Mouse (Mus musculus): ENCODE measurements around the gene Xpnpep1. TPM values are rescaled to one million over a fixed set of nuclear protein-coding genes. Genes with fewer than 3 reads are reported as not detected.

Xpnpep1 gene
- polyA plus RNA-seq, 1 experiment from 2014 or later: 132 TPM

- H3K4me1 ChIP-seq (replicated peaks; ENCODE audit: control insufficient read depth, insufficient read depth, low read length): peaks cover 16% of the 10 kb centered on the region
- no peak overlapping the region for H3K27ac ChIP-seq (ENCODE audit: low read length)
- H3K36me3 ChIP-seq (ENCODE audit: control insufficient read depth, insufficient read depth): peaks cover 8% of the 10 kb centered on the region
- no peak overlapping the region for H3K4me3 ChIP-seq (replicated peaks; ENCODE audit: low read length)
- H3K9me3 ChIP-seq (ENCODE audit: control insufficient read depth, low read length): no peaks in the 10 kb centered on the region
- no peak for ATAC-seq
- 66% methylated on average over 5 of the region's 5 CpGs for WGBS
- H3K27me3 ChIP-seq (replicated peaks; ENCODE audit: control insufficient read depth, insufficient read depth, low read length): no peaks in the 10 kb centered on the region
- H3K4me2 ChIP-seq (ENCODE audit: low read length): no peak overlapping the region
- H3K9ac ChIP-seq (replicated peaks; ENCODE audit: low read depth, low read length): no peak overlapping the region
These were observed 29.1 kb downstream of the Xpnpep1 start for GRCm38 (mm10) chr19:53010941-53011340.

GRCm38 (mm10) chr19:53008921-53009320, 31.1 kb downstream of the Xpnpep1 start:
- Histone ChIP-seq H3K9me3 (ENCODE audit: control insufficient read depth, low read length) (no peaks in the 10 kb centered on the region), H3K36me3 (ENCODE audit: control insufficient read depth, insufficient read depth) (peaks cover 11% of the 10 kb centered on the region), H3K27me3 (replicated peaks; ENCODE audit: control insufficient read depth, insufficient read depth, low read length) (no peaks in the 10 kb centered on the region), H3K4me3 (replicated peaks; ENCODE audit: low read length) (no peak overlapping the region), H3K9ac (replicated peaks; ENCODE audit: low read depth, low read length) (no peak overlapping the region), H3K4me1 (replicated peaks; ENCODE audit: control insufficient read depth, insufficient read depth, low read length) (peaks cover 7% of the 10 kb centered on the region; the same call in 1 of the 2 replicates), H3K27ac (ENCODE audit: low read length) (no peak overlapping the region), H3K4me2 (ENCODE audit: low read length) (no peak overlapping the region)
- no peak for ATAC-seq
- 81% methylated on average over 5 of the region's 5 CpGs for WGBS

- peak; percentile 49 for ATAC-seq
- no peaks in the 10 kb centered on the region for H3K27me3 ChIP-seq (replicated peaks; ENCODE audit: control insufficient read depth, insufficient read depth, low read length)
These were observed 31.9 kb downstream of the Xpnpep1 start for GRCm38 (mm10) chr19:53008020-53008705.

GRCm38 (mm10) chr19:53005978-53006377, 34.0 kb downstream of the Xpnpep1 start:
- Histone ChIP-seq H3K4me3 (replicated peaks; ENCODE audit: low read length) (no peak overlapping the region), H3K27ac (ENCODE audit: low read length) (no peak overlapping the region), H3K4me2 (ENCODE audit: low read length) (no peak overlapping the region), H3K4me1 (replicated peaks; ENCODE audit: control insufficient read depth, insufficient read depth, low read length) (peaks cover 7% of the 10 kb centered on the region; the same call in 1 of the 2 replicates), H3K27me3 (replicated peaks; ENCODE audit: control insufficient read depth, insufficient read depth, low read length) (no peaks in the 10 kb centered on the region), H3K9me3 (ENCODE audit: control insufficient read depth, low read length) (no peaks in the 10 kb centered on the region), H3K36me3 (ENCODE audit: control insufficient read depth, insufficient read depth) (peaks cover 9% of the 10 kb centered on the region), H3K9ac (replicated peaks; ENCODE audit: low read depth, low read length) (no peak overlapping the region)
- WGBS: 95% methylated on average over 19 of the region's 19 CpGs
- ATAC-seq: no peak

More at GRCm38 (mm10) chr19:53008020-53008705, 31.9 kb downstream of the Xpnpep1 start:
- Histone ChIP-seq H3K9ac (replicated peaks; ENCODE audit: low read depth, low read length) (no peak overlapping the region), H3K4me1 (replicated peaks; ENCODE audit: control insufficient read depth, insufficient read depth, low read length) (peaks cover 7% of the 10 kb centered on the region; the same call in 1 of the 2 replicates), H3K4me2 (ENCODE audit: low read length) (no peak overlapping the region), H3K27ac (ENCODE audit: low read length) (no peak overlapping the region), H3K36me3 (ENCODE audit: control insufficient read depth, insufficient read depth) (peaks cover 11% of the 10 kb centered on the region), H3K4me3 (replicated peaks; ENCODE audit: low read length) (no peak overlapping the region), H3K9me3 (ENCODE audit: control insufficient read depth, low read length) (no peaks in the 10 kb centered on the region)
- 62% methylated on average over 6 of the region's 6 CpGs for WGBS

GRCm38 (mm10) chr19:53003554-53004365, 36.3 kb downstream of the Xpnpep1 start:
- H3K9me3 ChIP-seq (ENCODE audit: control insufficient read depth, low read length): no peaks in the 10 kb centered on the region
- H3K4me3 ChIP-seq (replicated peaks; ENCODE audit: low read length): no peak overlapping the region
- H3K4me1 ChIP-seq (replicated peaks; ENCODE audit: control insufficient read depth, insufficient read depth, low read length): peaks cover 7% of the 10 kb centered on the region; the same call in 1 of the 2 replicates
- H3K27ac ChIP-seq (ENCODE audit: low read length): no peak overlapping the region
- no peak overlapping the region for H3K9ac ChIP-seq (replicated peaks; ENCODE audit: low read depth, low read length)
- 95% methylated on average over 22 of the region's 22 CpGs for WGBS
- no peaks in the 10 kb centered on the region for H3K27me3 ChIP-seq (replicated peaks; ENCODE audit: control insufficient read depth, insufficient read depth, low read length)
- H3K36me3 ChIP-seq (ENCODE audit: control insufficient read depth, insufficient read depth): peaks cover 12% of the 10 kb centered on the region
- no peak overlapping the region for H3K4me2 ChIP-seq (ENCODE audit: low read length)
- ATAC-seq: no peak

GRCm38 (mm10) chr19:53002166-53003095, 37.6 kb downstream of the Xpnpep1 start:
- H3K9me3 ChIP-seq (ENCODE audit: control insufficient read depth, low read length): no peaks in the 10 kb centered on the region
- H3K9ac ChIP-seq (replicated peaks; ENCODE audit: low read depth, low read length): no peak overlapping the region
- peaks cover 12% of the 10 kb centered on the region for H3K36me3 ChIP-seq (ENCODE audit: control insufficient read depth, insufficient read depth)
- no peaks in the 10 kb centered on the region for H3K4me1 ChIP-seq (replicated peaks; ENCODE audit: control insufficient read depth, insufficient read depth, low read length)
- no peak overlapping the region for H3K27ac ChIP-seq (ENCODE audit: low read length)
- H3K4me2 ChIP-seq (ENCODE audit: low read length): no peak overlapping the region
- no peak overlapping the region for H3K4me3 ChIP-seq (replicated peaks; ENCODE audit: low read length)
- no peaks in the 10 kb centered on the region for H3K27me3 ChIP-seq (replicated peaks; ENCODE audit: control insufficient read depth, insufficient read depth, low read length)
- WGBS: 90% methylated on average over 23 of the region's 23 CpGs
- no peak for ATAC-seq

- H3K27ac ChIP-seq (ENCODE audit: low read length): no peak overlapping the region
- peaks cover 27% of the 10 kb centered on the region for H3K36me3 ChIP-seq (ENCODE audit: control insufficient read depth, insufficient read depth)
- 72% methylated on average over 11 of the region's 11 CpGs for WGBS
- no peaks in the 10 kb centered on the region for H3K27me3 ChIP-seq (replicated peaks; ENCODE audit: control insufficient read depth, insufficient read depth, low read length)
- H3K9ac ChIP-seq (replicated peaks; ENCODE audit: low read depth, low read length): no peak overlapping the region
- ATAC-seq: peak; percentile 82
- H3K4me2 ChIP-seq (ENCODE audit: low read length): no peak overlapping the region
- no peak overlapping the region for H3K4me3 ChIP-seq (replicated peaks; ENCODE audit: low read length)
- H3K4me1 ChIP-seq (replicated peaks; ENCODE audit: control insufficient read depth, insufficient read depth, low read length): no peaks in the 10 kb centered on the region
- no peaks in the 10 kb centered on the region for H3K9me3 ChIP-seq (ENCODE audit: control insufficient read depth, low read length)
These were observed 47.1 kb downstream of the Xpnpep1 start for GRCm38 (mm10) chr19:52992880-52993440.

GRCm38 (mm10) chr19:52991924-52992323, 48.1 kb downstream of the Xpnpep1 start:
- Histone ChIP-seq H3K27ac (ENCODE audit: low read length) (no peak overlapping the region), H3K9ac (replicated peaks; ENCODE audit: low read depth, low read length) (no peak overlapping the region), H3K4me3 (replicated peaks; ENCODE audit: low read length) (no peak overlapping the region), H3K36me3 (ENCODE audit: control insufficient read depth, insufficient read depth) (peaks cover 22% of the 10 kb centered on the region), H3K4me2 (ENCODE audit: low read length) (no peak overlapping the region), H3K9me3 (ENCODE audit: control insufficient read depth, low read length) (no peaks in the 10 kb centered on the region), H3K4me1 (replicated peaks; ENCODE audit: control insufficient read depth, insufficient read depth, low read length) (no peaks in the 10 kb centered on the region), H3K27me3 (replicated peaks; ENCODE audit: control insufficient read depth, insufficient read depth, low read length) (no peaks in the 10 kb centered on the region)
- ATAC-seq: no peak
- 83% methylated on average over 10 of the region's 10 CpGs for WGBS

All from forebrain, embryonic 16.5 days (tissue).